Mouse (Mus musculus) liver, embryonic 14.5 days (tissue): ENCODE results near the gene Bpifc.

ENCODE experiments used
- CTCF ChIP-seq: IDR thresholded peaks from 2 replicates; pipeline ENCODE4 v1.5.1; 2016; ENCODE audit warnings: antibody characterized with exemption, low read depth, control low read depth
- EP300 ChIP-seq: IDR thresholded peaks from 2 replicates; pipeline ENCODE4 v1.6.1; 2016; ENCODE audit warnings: antibody characterized with exemption, low read depth

DNA sequence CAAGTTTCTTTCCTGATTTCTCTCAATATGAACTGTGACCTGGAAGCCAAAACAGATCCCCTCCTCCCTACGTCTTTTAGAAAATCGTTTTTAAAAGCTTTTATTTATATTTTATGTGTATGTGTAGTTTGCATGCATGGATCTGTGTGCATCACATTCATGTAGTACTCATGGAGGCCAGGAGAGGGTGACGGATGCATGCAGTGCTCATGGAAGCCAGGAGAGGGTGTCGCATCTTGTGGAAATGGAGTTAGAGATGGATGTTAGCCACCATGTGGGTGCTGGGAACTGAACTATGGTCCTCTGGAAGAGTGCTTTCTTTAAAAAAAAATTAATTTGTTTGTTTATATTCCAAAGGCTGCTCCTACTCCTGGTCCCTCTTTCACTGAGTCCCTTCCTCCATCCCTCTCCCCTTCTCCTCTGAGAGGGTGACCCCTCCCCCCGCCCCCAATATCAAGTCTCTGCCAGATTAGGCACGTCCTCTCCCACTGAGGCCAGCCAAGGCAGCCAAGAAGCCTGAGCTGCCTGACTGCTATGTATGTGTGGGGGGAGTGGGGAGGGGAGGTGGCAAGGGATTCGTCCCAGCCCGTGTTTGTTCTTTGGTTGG is 44.7 kb upstream of the Bpifc start:
- peak; percentile 55 for TF ChIP-seq CTCF
- TF ChIP-seq EP300: no peak
